ENCODE assay signal across 25 mouse cellular contexts in genomic region chr2:119296756-119297155, GRCm38 (mm10). TPM values are rescaled to one million over a fixed set of nuclear protein-coding genes. Genes with fewer than 3 reads are reported as not detected.
DNase-seq lines count a peak whose midpoint lies in the region; ATAC-seq lines count a peak whose summit lies in the region.
"Had no signal": no experiment of that assay in that cellular context is flagged by ENCODE, and none has a peak within 500 bp of the region (broad histone marks: within the 10 kb centered on the region; RNA-seq: fewer than 3 reads in every experiment).

No protein-coding gene starts in this region.

- peak; percentile 21 for DNase-seq in cerebellum, adult 9-10 months
- no peak for DNase-seq in cerebellum, postnatal 4 days (ENCODE audit: low spot score in 2 of 2)
- DNase-seq in liver, embryonic 11.5 days (ENCODE audit: low spot score) = peak; percentile 25
- peak; percentile 33 to 50 for DNase-seq in lung, postnatal 4 days
- DNase-seq in lung, postnatal 25 days (ENCODE audit: low spot score) = no peak
- DNase-seq in adrenal gland, postnatal 10 days = no peak
- DNase-seq: adrenal gland, adult 8-10 months; adrenal gland, postnatal 36 days; B cell, adult 2 months; cerebellum, postnatal 36 days; forebrain, postnatal 0 days; gastrocnemius, adult 2 months; gastrocnemius, postnatal 14 days; heart, adult 18-20 months; heart, postnatal 14 days had no signal

- H3K4me3 ChIP-seq in liver, embryonic 11.5 days (ENCODE audit: low read depth, low read length) = no peak overlapping the region
- no peak overlapping the region for H3K4me3 ChIP-seq in liver, embryonic 12.5 days
- H3K4me3 ChIP-seq: gastrocnemius, adult 2 months; heart, embryonic 13.5 days; hindbrain, embryonic 12.5 days; hindbrain, embryonic 15.5 days had no signal

- no peak overlapping the region for H3K9ac ChIP-seq in liver, embryonic 11.5 days (ENCODE audit: low read depth, low read length)
- H3K9ac ChIP-seq in liver, embryonic 12.5 days = no peak overlapping the region
- H3K9ac ChIP-seq: forebrain, postnatal 0 days; heart, embryonic 13.5 days; hindbrain, embryonic 12.5 days; hindbrain, embryonic 15.5 days had no signal

- no peaks in the 10 kb centered on the region for H3K27me3 ChIP-seq in liver, embryonic 11.5 days (replicated peaks; ENCODE audit: control insufficient read depth, insufficient read depth, low read length)
- H3K27me3 ChIP-seq in liver, embryonic 12.5 days (replicated peaks) = no peaks in the 10 kb centered on the region
- H3K27me3 ChIP-seq: CH12.LX; heart, embryonic 13.5 days; hindbrain, embryonic 15.5 days had no signal

- ATAC-seq in liver, embryonic 11.5 days (replicated peaks; ENCODE audit: low FRiP score) = no peak
- ATAC-seq in liver, embryonic 12.5 days = no peak
- ATAC-seq in megakaryocyte, adult 5-6 weeks (ENCODE audit: poor library complexity, severe bottlenecking) = peak; percentile 71
- ATAC-seq: activated CD4-positive, CD25-positive, alpha-beta regulatory T cell, adult 4 months; forebrain, embryonic 14.5 days; forebrain, postnatal 0 days; intestine, postnatal 0 days had no signal

- no peaks in the 10 kb centered on the region for H3K9me3 ChIP-seq in liver, embryonic 11.5 days (ENCODE audit: control insufficient read depth, low read length)
- H3K9me3 ChIP-seq in liver, embryonic 12.5 days (replicated peaks) = no peaks in the 10 kb centered on the region
- H3K9me3 ChIP-seq: heart, embryonic 13.5 days; hindbrain, embryonic 12.5 days; hindbrain, embryonic 15.5 days had no signal

- H3K4me1 ChIP-seq in liver, embryonic 11.5 days (replicated peaks; ENCODE audit: control insufficient read depth, insufficient read depth, low read length) = peaks cover 25% of the 10 kb centered on the region
- H3K4me1 ChIP-seq in liver, embryonic 12.5 days = peaks cover 41% of the 10 kb centered on the region

- 87% methylated on average over 12 of the region's 12 CpGs for WGBS in liver, embryonic 11.5 days
- 88% methylated on average over 12 of the region's 12 CpGs for WGBS in liver, embryonic 12.5 days (ENCODE audit: insufficient replicate concordance)

- no peak overlapping the region for H3K4me2 ChIP-seq in liver, embryonic 11.5 days
- no peak overlapping the region for H3K4me2 ChIP-seq in liver, embryonic 12.5 days
- H3K4me2 ChIP-seq: heart, embryonic 13.5 days; hindbrain, embryonic 12.5 days; hindbrain, embryonic 15.5 days had no signal

- H3K27ac ChIP-seq in liver, embryonic 11.5 days (ENCODE audit: low read depth, low read length) = no peak overlapping the region
- no peak overlapping the region for H3K27ac ChIP-seq in liver, embryonic 12.5 days
- H3K27ac ChIP-seq: gastrocnemius, adult 2 months; heart, embryonic 13.5 days; hindbrain, embryonic 12.5 days; hindbrain, embryonic 15.5 days had no signal

- peaks cover 30% of the 10 kb centered on the region for H3K36me3 ChIP-seq in liver, embryonic 11.5 days (ENCODE audit: control insufficient read depth, insufficient read depth, low read length)
- peaks cover 63% of the 10 kb centered on the region for H3K36me3 ChIP-seq in liver, embryonic 12.5 days

RNA-seq across cellular contexts. Expression of gene Vps18, which starts 8.2 kb away (rescaled TPM):
- polyA plus RNA-seq in liver, embryonic 11.5 days (2014; fragmentation: Nextera tagmentation; extraction: Ambion mirVana) = 13.4 and 14.0 TPM in 2 replicates
- 9.8 and 10.3 TPM in 2 replicates for polyA plus RNA-seq in liver, embryonic 12.5 days (2016; fragmentation: Nextera tagmentation; extraction: Ambion mirVana)
- 8.9 and 9.0 TPM in 2 replicates for total RNA-seq in megakaryocyte, adult 5-6 weeks (2015)
- 19.6 and 21.2 TPM in 2 replicates for total RNA-seq in megakaryocyte, adult 5-6 weeks (2017)
- total RNA-seq in adrenal gland, postnatal 10 days (2021) = 10 to 100 TPM; 16.0 to 17.7 TPM

RNA-seq across cellular contexts. Expression of gene Rhov, which starts 25.7 kb away (rescaled TPM):
- polyA plus RNA-seq in liver, embryonic 11.5 days (2014; fragmentation: Nextera tagmentation; extraction: Ambion mirVana) = 0.38 TPM in 1 of 2 replicates, not detected in the other
- polyA plus RNA-seq in liver, embryonic 12.5 days (2016; fragmentation: Nextera tagmentation; extraction: Ambion mirVana) = 0.07 TPM in 1 of 2 replicates, not detected in the other
- 0.16 and 0.59 TPM in 2 replicates for total RNA-seq in megakaryocyte, adult 5-6 weeks (2015)
- total RNA-seq in megakaryocyte, adult 5-6 weeks (2017) = 0.28 and 0.81 TPM in 2 replicates
- total RNA-seq in adrenal gland, postnatal 10 days (2021) = under 1 TPM; 0.27 to 0.36 TPM
- total RNA-seq: gastrocnemius, adult 2 months; gastrocnemius, postnatal 14 days; heart, adult 18-20 months; heart, postnatal 14 days; hematopoietic stem cell, adult 5-6 weeks had no signal
- polyA plus RNA-seq: activated CD4-positive, CD25-positive, alpha-beta regulatory T cell, adult 4 months had no signal

RNA-seq across cellular contexts. Expression of gene Dll4, which starts 28.8 kb away (rescaled TPM):
- 5.3 and 5.9 TPM in 2 replicates for polyA plus RNA-seq in liver, embryonic 11.5 days (2014; fragmentation: Nextera tagmentation; extraction: Ambion mirVana)
- 3.0 and 3.1 TPM in 2 replicates for polyA plus RNA-seq in liver, embryonic 12.5 days (2016; fragmentation: Nextera tagmentation; extraction: Ambion mirVana)
- 0.09 TPM in 1 of 2 replicates, not detected in the other for total RNA-seq in megakaryocyte, adult 5-6 weeks (2015)
- total RNA-seq in megakaryocyte, adult 5-6 weeks (2017) = not detected in 2 replicates
- total RNA-seq in adrenal gland, postnatal 10 days (2021) = 10 to 100 TPM; 16.4 to 18.4 TPM
- polyA plus RNA-seq: activated CD4-positive, CD25-positive, alpha-beta regulatory T cell, adult 4 months had no signal

RNA-seq across cellular contexts. Expression of gene Chac1, which starts 54.3 kb away (rescaled TPM):
- polyA plus RNA-seq in liver, embryonic 11.5 days (2014; fragmentation: Nextera tagmentation; extraction: Ambion mirVana) = 2.9 and 3.2 TPM in 2 replicates
- polyA plus RNA-seq in liver, embryonic 12.5 days (2016; fragmentation: Nextera tagmentation; extraction: Ambion mirVana) = 1.0 and 1.4 TPM in 2 replicates
- total RNA-seq in megakaryocyte, adult 5-6 weeks (2015) = 0.39 and 1.1 TPM in 2 replicates
- total RNA-seq in megakaryocyte, adult 5-6 weeks (2017) = 0.51 and 1.3 TPM in 2 replicates
- total RNA-seq in adrenal gland, postnatal 10 days (2021) = 1 to 10 TPM; 2.4 to 5.8 TPM
- polyA plus RNA-seq: activated CD4-positive, CD25-positive, alpha-beta regulatory T cell, adult 4 months had no signal

RNA-seq across cellular contexts. Expression of gene Spint1, which starts 59.6 kb away (rescaled TPM):
- 2.3 and 2.5 TPM in 2 replicates for polyA plus RNA-seq in liver, embryonic 11.5 days (2014; fragmentation: Nextera tagmentation; extraction: Ambion mirVana)
- polyA plus RNA-seq in liver, embryonic 12.5 days (2016; fragmentation: Nextera tagmentation; extraction: Ambion mirVana) = 0.44 and 0.77 TPM in 2 replicates
- total RNA-seq in megakaryocyte, adult 5-6 weeks (2015) = not detected in 2 replicates
- not detected in 2 replicates for total RNA-seq in megakaryocyte, adult 5-6 weeks (2017)
- total RNA-seq in adrenal gland, postnatal 10 days (2021) = 1 to 10 TPM; 4.2 to 4.7 TPM
- total RNA-seq: CH12.LX; gastrocnemius, adult 2 months had no signal
- polyA plus RNA-seq: activated CD4-positive, CD25-positive, alpha-beta regulatory T cell, adult 4 months had no signal

Comparison
In these comparisons a context has a peak if more than half of its experiments do, and no peak if none do; other contexts are left out.
1. DNase-seq: peak in cerebellum, adult 9-10 months (single experiment), liver, embryonic 11.5 days (single experiment) and lung, postnatal 4 days (2 of 2); none in cerebellum, postnatal 4 days (0 of 2), lung, postnatal 25 days (single experiment) and adrenal gland, postnatal 10 days (single experiment).
2. RNA of gene Dll4, which starts 28.8 kb away (total RNA-seq): 16.4 to 18.4 TPM in adrenal gland, postnatal 10 days; 0.09 TPM in megakaryocyte, adult 5-6 weeks; every median in the first group is over 10 times any median in the second.